Mouse (Mus musculus): Measurements from ENCODE around the gene Dph3.
"Not testable (repeated sequence)": the region's sequence is repeated elsewhere in the genome, so short reads cannot be mapped to it uniquely, and the experiment has no call there.

- not testable (repeated sequence) for TF ChIP-seq CTCF (conservative IDR thresholded peaks at IDR 0.05; ENCODE audit: low read length); NANOG (IDR thresholded peaks at IDR 0.05; ENCODE audit: borderline replicate concordance, low read length)
Measured at GRCm38 (mm10) chr14:32112124-32112523, 26.6 kb upstream of the Dph3 start.

Data from E14TG2a.4 (cell line).